Mouse (Mus musculus) megakaryocyte, embryonic 14.5 days (primary cell): ENCODE measurements around the gene Nrxn2. TPM values are rescaled to one million over a fixed set of nuclear protein-coding genes. Genes with fewer than 3 reads are reported as not detected.

ENCODE experiments used
- H3K27me3 ChIP-seq: replicated peaks from 2 replicates; pipeline ENCODE3; 2012; ENCODE audit warnings: inconsistent platforms
- H3K36me3 ChIP-seq: replicated peaks from 2 replicates; pipeline ENCODE3; 2012; ENCODE audit warnings: low read length, inconsistent platforms, mixed read lengths
- H3K4me1 ChIP-seq: 2 replicates; pipeline ENCODE4 v1.6.1; 2012; ENCODE audit warnings: inconsistent platforms
- H3K4me3 ChIP-seq: replicated peaks from 2 replicates; pipeline ENCODE3; 2012; ENCODE audit warnings: moderate library complexity, mild to moderate bottlenecking, inconsistent platforms
- H3K9me3 ChIP-seq: 2 replicates; pipeline ENCODE4 v1.6.1; 2012; ENCODE audit warnings: inconsistent platforms
- FLI1 ChIP-seq: IDR thresholded peaks from 2 replicates; pipeline ENCODE4 v1.6.1; 2012; ENCODE audit warnings: low read length, inconsistent platforms, mixed read lengths
- GATA1 ChIP-seq: IDR thresholded peaks from 3 replicates; pipeline ENCODE4 v1.6.1; 2012; ENCODE audit warnings: mixed read lengths, low read length, inconsistent platforms, borderline replicate concordance
- polyA plus RNA-seq: library from polyadenylated mRNA; stranded (reverse); fragments of >175 nt; gene quantifications from 2 replicates; pipeline ENCODE4 v1.2.3, GENCODE M21; 2012; ENCODE audit warnings: low replicate concordance; ENCODE audit not compliant: insufficient read depth

Nrxn2 gene
- polyA plus RNA-seq, 1 experiment = 0.62 TPM

DNA sequence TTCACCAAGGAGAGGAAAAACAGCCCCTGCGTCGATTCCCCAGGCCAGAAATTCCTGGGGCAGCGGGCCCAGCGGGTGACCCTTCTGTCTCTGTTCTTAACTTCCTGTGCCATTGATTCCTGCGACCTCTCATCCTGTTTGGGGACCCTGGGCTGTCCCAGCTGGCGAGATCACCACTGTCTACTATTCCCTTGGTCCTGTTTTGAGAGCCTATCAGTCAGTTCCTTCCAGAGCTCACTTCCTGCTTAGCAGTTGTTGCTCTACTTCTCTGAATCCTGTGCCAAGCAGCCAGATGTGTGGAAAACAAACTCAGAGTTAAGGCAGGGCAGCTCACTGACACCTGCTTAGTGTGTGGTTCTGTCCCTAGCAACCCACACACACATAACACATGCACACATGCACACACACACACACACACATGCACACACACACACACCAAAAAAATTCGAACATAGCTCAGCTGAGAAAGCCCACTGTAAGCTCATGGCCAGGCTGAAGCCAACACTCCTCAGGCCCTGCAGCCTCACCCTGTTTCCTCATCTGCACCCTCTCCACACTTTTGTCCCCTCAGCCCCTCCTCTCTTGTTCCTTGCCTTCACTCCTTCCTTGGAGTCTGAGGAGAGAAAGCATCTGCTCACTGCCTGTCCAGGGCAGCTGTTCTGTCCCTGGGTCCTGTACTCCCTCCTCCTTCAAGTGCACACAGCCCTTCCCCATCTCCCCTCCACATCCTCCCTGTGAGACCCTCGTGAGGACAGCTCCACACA, 135.5 kb downstream of the Nrxn2 start:
- no peaks in the 10 kb centered on the region for H3K36me3 ChIP-seq
- no peak overlapping the region for H3K4me3 ChIP-seq
- H3K27me3 ChIP-seq = peaks cover 27% of the 10 kb centered on the region
- H3K4me1 ChIP-seq = peaks cover 43% of the 10 kb centered on the region
- H3K9me3 ChIP-seq = no peaks in the 10 kb centered on the region
- TF ChIP-seq FLI1 (no peak), GATA1 (no peak)

DNA sequence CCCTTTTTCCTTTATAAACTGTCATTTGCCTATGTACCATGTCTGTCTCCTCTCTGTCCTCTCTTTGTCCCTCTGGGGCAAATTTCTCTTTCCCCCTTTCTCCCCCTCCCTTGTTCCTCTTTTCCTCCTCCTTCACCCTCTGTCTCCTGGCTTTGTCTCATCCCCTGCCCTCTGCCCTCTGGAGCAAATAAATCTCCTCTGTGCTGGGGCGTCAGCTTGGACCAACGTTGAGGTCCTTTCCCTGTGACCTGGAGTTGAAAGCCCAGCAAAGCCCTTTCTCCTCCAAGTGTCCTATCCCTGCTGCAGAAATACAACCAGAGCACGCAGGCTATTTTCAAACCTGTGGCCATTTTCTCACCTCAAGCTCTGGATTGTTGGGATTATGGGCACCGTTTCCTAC, 141.0 kb downstream of the Nrxn2 start:
- H3K36me3 ChIP-seq = no peaks in the 10 kb centered on the region
- H3K4me1 ChIP-seq = peaks cover 15% of the 10 kb centered on the region
- no peaks in the 10 kb centered on the region for H3K9me3 ChIP-seq
- no peak overlapping the region for H3K4me3 ChIP-seq
- TF ChIP-seq FLI1 = no peak
- no peak for TF ChIP-seq GATA1
- H3K27me3 ChIP-seq = peaks cover 23% of the 10 kb centered on the region

DNA sequence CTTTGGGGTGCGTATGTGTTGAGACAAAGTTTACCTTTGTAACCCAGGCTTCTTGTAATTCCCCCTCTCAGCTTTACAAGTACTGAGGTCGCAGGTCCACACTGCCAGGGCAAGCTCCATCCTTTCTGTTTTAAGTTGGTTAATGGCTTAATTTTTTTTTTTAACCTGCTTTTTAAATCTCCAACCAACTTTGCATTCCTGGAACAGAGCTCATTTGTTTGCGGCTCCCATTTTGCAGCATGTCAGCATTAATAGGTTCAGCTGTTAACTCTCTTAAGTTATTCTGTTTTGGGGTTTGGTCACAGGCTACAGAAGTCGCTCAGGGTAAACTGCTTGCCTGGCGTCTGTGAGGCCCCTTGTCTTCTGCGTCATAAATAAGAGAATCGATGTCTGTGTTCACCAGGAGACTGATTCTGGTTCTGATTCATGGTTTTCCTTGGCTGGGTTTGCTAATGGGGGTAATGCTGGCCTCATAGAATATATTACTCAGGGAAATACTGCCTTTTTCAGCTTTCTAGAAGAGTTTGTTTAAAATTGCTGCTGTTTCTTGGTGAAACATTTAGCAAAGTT, 141.8 kb downstream of the Nrxn2 start:
- H3K4me3 ChIP-seq = no peak overlapping the region
- H3K27me3 ChIP-seq = peaks cover 29% of the 10 kb centered on the region
- peaks cover 14% of the 10 kb centered on the region for H3K4me1 ChIP-seq
- no peaks in the 10 kb centered on the region for H3K9me3 ChIP-seq
- no peak for TF ChIP-seq GATA1
- H3K36me3 ChIP-seq = no peaks in the 10 kb centered on the region

DNA sequence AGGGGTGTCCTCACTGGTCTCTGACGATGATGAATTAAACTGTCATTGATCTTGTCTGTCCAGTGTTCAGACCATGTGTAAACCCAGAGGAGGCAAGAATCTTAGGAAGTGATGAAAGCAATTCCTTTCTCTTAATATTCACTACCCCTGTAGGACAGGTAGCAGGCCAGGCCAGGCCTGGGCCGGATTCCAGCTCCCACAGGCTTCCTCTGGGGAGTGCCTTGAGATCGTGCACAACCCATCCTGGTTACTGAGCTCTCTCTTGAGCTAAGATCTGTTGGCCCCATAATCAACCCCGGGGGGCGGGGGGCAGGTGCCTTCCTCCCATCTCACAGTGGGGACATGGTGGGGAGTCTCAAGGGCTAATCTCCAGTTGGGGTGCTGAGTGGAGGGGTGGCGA, 146.6 kb downstream of the Nrxn2 start:
- Histone ChIP-seq H3K36me3 (no peaks in the 10 kb centered on the region), H3K27me3 (peaks cover 47% of the 10 kb centered on the region), H3K4me1 (no peaks in the 10 kb centered on the region), H3K9me3 (no peaks in the 10 kb centered on the region), H3K4me3 (no peak overlapping the region)
- TF ChIP-seq GATA1 = no peak
- TF ChIP-seq FLI1 = no peak

DNA sequence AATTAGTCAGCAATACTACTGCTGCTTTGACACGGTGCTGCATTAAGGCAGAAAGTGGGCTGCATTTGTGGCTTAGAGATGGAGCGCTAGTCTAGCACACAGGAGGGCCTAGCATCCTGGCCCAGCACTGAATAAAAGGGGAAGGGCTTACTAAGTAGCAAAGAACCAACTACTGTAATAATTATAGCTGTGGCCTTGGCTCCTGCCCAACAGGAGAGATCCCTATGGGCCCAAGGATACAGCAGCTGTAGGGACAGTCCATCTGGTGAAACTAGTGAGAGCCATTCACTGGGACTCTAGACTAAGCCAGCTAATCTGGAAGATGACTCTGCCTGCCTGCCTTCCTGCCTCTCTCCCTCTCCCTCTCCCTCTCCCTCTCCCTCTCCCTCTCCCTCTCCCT, 147.9 kb downstream of the Nrxn2 start:
- TF ChIP-seq FLI1 (no peak), GATA1 (no peak)

DNA sequence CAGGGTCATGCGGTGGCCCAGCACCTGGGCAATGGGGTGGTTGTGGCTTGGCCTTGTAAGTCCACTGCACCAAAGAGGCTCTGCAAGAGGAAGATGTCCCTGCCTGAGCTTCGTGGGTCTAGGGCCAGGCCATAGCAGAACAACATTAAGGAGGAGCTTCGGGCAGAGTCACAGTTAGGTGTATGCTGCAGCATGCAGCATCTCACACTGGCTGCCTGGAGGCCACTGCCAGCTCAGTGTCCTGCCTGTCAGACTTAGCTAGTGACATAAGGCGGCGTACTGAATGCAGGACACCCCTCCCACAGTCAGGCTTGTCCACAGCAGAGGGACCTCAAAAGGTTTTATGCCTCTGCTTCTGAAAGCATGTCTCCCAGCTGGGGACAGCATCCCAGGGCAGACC, 150.5 kb downstream of the Nrxn2 start:
- no peaks in the 10 kb centered on the region; the same call in 1 of the 2 replicates for H3K4me1 ChIP-seq
- no peaks in the 10 kb centered on the region for H3K36me3 ChIP-seq
- TF ChIP-seq FLI1 (no peak), GATA1 (no peak)
- H3K27me3 ChIP-seq = peaks cover 71% of the 10 kb centered on the region
- H3K4me3 ChIP-seq = no peak overlapping the region
- H3K9me3 ChIP-seq = no peaks in the 10 kb centered on the region

More for the DNA sequence above, 147.9 kb downstream of the Nrxn2 start:
- Histone ChIP-seq H3K27me3 (peaks cover 56% of the 10 kb centered on the region), H3K4me3 (no peak overlapping the region), H3K4me1 (no peaks in the 10 kb centered on the region; the same call in 1 of the 2 replicates), H3K36me3 (no peaks in the 10 kb centered on the region), H3K9me3 (no peaks in the 10 kb centered on the region)

DNA sequence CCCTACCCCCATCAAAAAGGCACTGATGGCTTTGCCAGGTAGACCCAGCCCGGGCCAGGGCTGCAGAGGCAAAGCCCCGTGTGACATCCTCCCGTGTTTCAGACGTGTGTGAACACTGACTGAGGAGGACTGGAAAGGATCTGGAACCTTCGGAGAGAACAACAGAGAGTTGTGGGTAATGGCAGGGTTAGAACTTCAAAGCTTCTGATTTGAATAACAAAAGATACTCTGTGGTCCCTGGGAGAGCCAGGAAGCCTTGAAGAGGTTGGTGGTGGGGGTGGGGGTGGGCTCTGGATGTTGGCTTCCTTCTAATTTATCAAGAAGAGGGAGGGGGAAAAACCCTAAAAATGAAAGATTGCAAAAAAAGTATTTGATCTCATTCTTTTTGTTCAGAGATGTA, 151.0 kb downstream of the Nrxn2 start:
- Histone ChIP-seq H3K4me3 (no peak overlapping the region), H3K9me3 (no peaks in the 10 kb centered on the region), H3K36me3 (no peaks in the 10 kb centered on the region), H3K4me1 (no peaks in the 10 kb centered on the region; the same call in 1 of the 2 replicates), H3K27me3 (peaks cover 71% of the 10 kb centered on the region)
- TF ChIP-seq GATA1 (no peak), FLI1 (no peak)

DNA sequence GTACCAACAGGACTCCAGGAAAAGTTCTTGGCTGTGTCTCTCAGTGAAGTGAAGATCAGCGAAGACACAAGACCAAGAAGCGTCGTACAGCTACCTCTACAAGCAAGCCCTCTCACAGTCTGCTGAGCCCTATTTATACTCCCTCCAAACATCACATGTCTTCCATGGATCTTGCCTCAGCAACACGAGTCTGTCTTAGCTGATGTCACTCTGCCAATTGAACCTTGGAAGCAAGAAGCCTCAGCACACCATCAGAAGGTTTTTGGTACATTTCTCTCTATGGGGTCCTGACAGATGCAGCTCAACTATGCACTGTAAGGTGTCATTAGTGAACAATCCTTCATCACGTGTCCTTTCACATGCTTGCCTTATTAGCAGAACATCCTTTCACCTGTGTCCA, 152.9 kb downstream of the Nrxn2 start:
- Histone ChIP-seq H3K4me3 (no peak overlapping the region), H3K36me3 (no peaks in the 10 kb centered on the region), H3K4me1 (no peaks in the 10 kb centered on the region; the same call in 1 of the 2 replicates), H3K27me3 (peaks cover 81% of the 10 kb centered on the region), H3K9me3 (no peaks in the 10 kb centered on the region)
- TF ChIP-seq GATA1 = no peak
- TF ChIP-seq FLI1 = no peak

DNA sequence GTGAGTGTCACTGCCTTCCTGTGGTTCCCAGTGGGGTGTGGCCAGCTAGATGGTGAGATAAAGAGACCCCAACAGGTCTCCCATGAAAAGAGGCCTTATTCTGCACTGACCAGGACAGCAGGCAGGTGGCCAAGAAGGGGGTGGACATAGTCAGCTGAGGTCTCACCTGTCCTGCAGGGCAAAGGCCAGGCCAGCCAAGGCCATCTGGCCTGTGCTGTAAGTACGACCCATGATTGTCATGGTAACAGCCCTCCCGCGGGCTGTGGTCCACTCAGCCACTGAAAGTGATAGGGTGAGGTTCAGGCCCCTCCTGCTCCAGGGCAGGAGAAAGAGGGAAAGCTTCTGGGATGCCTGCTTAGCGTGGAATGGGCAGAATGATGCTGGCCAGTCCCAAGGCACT, 153.5 kb downstream of the Nrxn2 start:
- TF ChIP-seq GATA1 (no peak), FLI1 (no peak)
- H3K36me3 ChIP-seq = no peaks in the 10 kb centered on the region
- H3K27me3 ChIP-seq = peaks cover 84% of the 10 kb centered on the region
- H3K4me1 ChIP-seq = no peaks in the 10 kb centered on the region; the same call in 1 of the 2 replicates
- no peaks in the 10 kb centered on the region for H3K9me3 ChIP-seq
- no peak overlapping the region for H3K4me3 ChIP-seq

Other genes with a start within 250 kb of the Nrxn2 start
- not detected in 2 replicates for gene Majin, start 234.3 kb upstream of the Nrxn2 start, polyA plus RNA-seq
- gene Gpha2, start 192.4 kb upstream of the Nrxn2 start, polyA plus RNA-seq = not detected in 2 replicates
- 26.0 and 29.6 TPM in 2 replicates for gene Ppp2r5b, start 182.9 kb upstream of the Nrxn2 start, polyA plus RNA-seq
- 34.7 and 62.6 TPM in 2 replicates for gene Atg2a, start 177.1 kb upstream of the Nrxn2 start, polyA plus RNA-seq
- gene Ehd1, start 142.0 kb upstream of the Nrxn2 start, polyA plus RNA-seq = 474 and 728 TPM in 2 replicates
- 4.8 and 6.6 TPM in 2 replicates for gene Cdc42bpg, start 112.3 kb upstream of the Nrxn2 start, polyA plus RNA-seq
- 70.2 and 174 TPM in 2 replicates for gene Men1, start 83.8 kb upstream of the Nrxn2 start, polyA plus RNA-seq
- gene Map4k2, start 77.6 kb upstream of the Nrxn2 start, polyA plus RNA-seq = 9.3 and 21.8 TPM in 2 replicates
- 1,025 and 2,643 TPM in 2 replicates for gene Sf1, start 55.0 kb upstream of the Nrxn2 start, polyA plus RNA-seq
- gene Pygm, start 34.3 kb upstream of the Nrxn2 start, polyA plus RNA-seq = 3.6 TPM in 1 of 2 replicates, not detected in the other
- gene Rasgrp2, start 19.4 kb upstream of the Nrxn2 start, polyA plus RNA-seq = 458 and 696 TPM in 2 replicates
- not detected in 2 replicates for gene Slc22a12, start 124.3 kb downstream of the Nrxn2 start, polyA plus RNA-seq